Mouse (Mus musculus): ENCODE data around the gene Edc4. TPM values are rescaled to one million over a fixed set of nuclear protein-coding genes. Genes with fewer than 3 reads are reported as not detected.

The Edc4 gene
- polyA plus RNA-seq, 1 experiment from 2014 or later: 22.2 TPM

DNA sequence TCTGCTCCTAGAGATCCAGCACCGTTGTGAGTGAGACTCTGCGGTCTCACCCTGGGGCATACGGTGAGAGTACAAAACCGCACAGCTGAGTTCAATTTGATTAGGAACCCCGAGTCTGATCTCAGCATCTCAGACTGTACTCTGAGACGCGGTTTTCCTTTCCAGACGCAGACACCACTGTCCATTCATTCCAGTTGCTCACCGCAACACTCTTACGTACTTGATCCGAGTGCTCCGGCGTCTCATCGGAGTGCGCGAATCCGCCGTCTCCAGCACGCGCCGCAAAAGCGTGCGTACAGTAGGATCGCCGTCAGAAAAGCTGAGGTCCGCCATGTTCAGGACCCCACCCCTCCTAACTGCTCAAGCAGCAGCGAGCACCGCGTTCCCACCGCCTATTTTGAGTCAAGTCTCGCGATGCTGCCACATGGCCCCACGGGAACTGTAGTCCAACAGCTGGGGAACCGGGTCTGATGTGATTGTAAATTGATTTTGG is 29.0 kb upstream of the Edc4 start:
- Histone ChIP-seq H3K36me3 (ENCODE audit: control insufficient read depth, insufficient read depth, low read length) (peaks cover 11% of the 10 kb centered on the region), H3K4me1 (ENCODE audit: control insufficient read depth, insufficient read depth, low read length) (peaks cover 19% of the 10 kb centered on the region), H3K27ac (ENCODE audit: low read depth, low read length) (peak overlapping the region; percentile 71), H3K4me2 (peak overlapping the region; percentile 67), H3K27me3 (ENCODE audit: control insufficient read depth, insufficient read depth, low read length) (no peaks in the 10 kb centered on the region), H3K9ac (ENCODE audit: low read depth, low read length) (peak overlapping the region; percentile 86), H3K9me3 (replicated peaks; ENCODE audit: control insufficient read depth, low read length) (no peaks in the 10 kb centered on the region), H3K4me3 (ENCODE audit: low read depth, low read length) (peak overlapping the region; percentile 81)
- ATAC-seq (replicated peaks; ENCODE audit: insufficient number of reproducible peaks, low FRiP score, low TSS enrichment): peak; percentile 75
- under 1% methylated on average over 34 of the region's 34 CpGs for WGBS (ENCODE audit: insufficient replicate concordance)

- Histone ChIP-seq H3K4me1 (ENCODE audit: control insufficient read depth, insufficient read depth, low read length) (peaks cover 24% of the 10 kb centered on the region), H3K27me3 (ENCODE audit: control insufficient read depth, insufficient read depth, low read length) (no peaks in the 10 kb centered on the region), H3K4me3 (ENCODE audit: low read depth, low read length) (peak overlapping the region; percentile 81; the same call in 1 of the 2 replicates), H3K27ac (ENCODE audit: low read depth, low read length) (no peak overlapping the region), H3K9me3 (replicated peaks; ENCODE audit: control insufficient read depth, low read length) (no peaks in the 10 kb centered on the region), H3K4me2 (no peak overlapping the region; the same call in 1 of the 2 replicates), H3K9ac (ENCODE audit: low read depth, low read length) (no peak overlapping the region), H3K36me3 (ENCODE audit: control insufficient read depth, insufficient read depth, low read length) (peaks cover 6% of the 10 kb centered on the region; the same call in 1 of the 2 replicates)
- WGBS (ENCODE audit: insufficient replicate concordance): 78% methylated on average over 12 of the region's 12 CpGs
- ATAC-seq (replicated peaks; ENCODE audit: insufficient number of reproducible peaks, low FRiP score, low TSS enrichment): no peak
Observed at GRCm38 (mm10) chr8:105852146-105852729, 28.4 kb upstream of the Edc4 start.

GRCm38 (mm10) chr8:105853178-105853577 is 27.5 kb upstream of the Edc4 start, which contains the start of gene Cenpt:
Gene Cenpt (minus strand): TSS chr8:105853278.
- Histone ChIP-seq H3K4me2 (no peak within 1 kb of the TSS), H3K27me3 (ENCODE audit: control insufficient read depth, insufficient read depth, low read length) (no peaks in the 10 kb centered on the region), H3K36me3 (ENCODE audit: control insufficient read depth, insufficient read depth, low read length) (peaks cover 4% of the 10 kb centered on the region; the same call in 1 of the 2 replicates), H3K27ac (ENCODE audit: low read depth, low read length) (no peak within 1 kb of the TSS), H3K4me1 (ENCODE audit: control insufficient read depth, insufficient read depth, low read length) (peaks cover 29% of the 10 kb centered on the region), H3K4me3 (ENCODE audit: low read depth, low read length) (no peak within 1 kb of the TSS), H3K9me3 (replicated peaks; ENCODE audit: control insufficient read depth, low read length) (no peaks in the 10 kb centered on the region), H3K9ac (ENCODE audit: low read depth, low read length) (no peak within 1 kb of the TSS)
- no peak for ATAC-seq (replicated peaks; ENCODE audit: insufficient number of reproducible peaks, low FRiP score, low TSS enrichment)
- 84% methylated on average over 3 of the region's 3 CpGs for WGBS (ENCODE audit: insufficient replicate concordance)

DNA sequence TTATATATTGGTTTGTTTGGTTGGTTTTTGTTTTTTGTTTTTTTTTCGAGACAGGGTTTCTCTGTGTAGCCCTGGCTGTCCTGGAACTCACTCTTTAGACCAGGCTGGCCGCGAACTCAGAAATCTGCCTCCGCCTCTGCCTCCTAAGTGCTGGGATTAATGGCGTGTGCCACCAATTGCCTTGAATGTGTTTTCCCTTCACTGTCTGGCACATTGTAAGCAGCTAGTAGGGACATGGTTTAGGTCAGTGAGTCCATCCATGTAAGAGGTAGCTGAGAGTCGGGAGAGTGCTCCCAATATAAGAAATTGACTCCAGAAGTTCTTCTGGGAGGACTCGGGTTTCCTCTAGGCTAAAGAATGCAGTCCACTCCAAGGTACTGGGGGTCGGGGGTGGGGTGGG is 26.4 kb upstream of the Edc4 start:
- Histone ChIP-seq H3K4me2 (peak overlapping the region; percentile 47), H3K9ac (ENCODE audit: low read depth, low read length) (peak overlapping the region; percentile 90), H3K27ac (ENCODE audit: low read depth, low read length) (no peak overlapping the region), H3K36me3 (ENCODE audit: control insufficient read depth, insufficient read depth, low read length) (no peaks in the 10 kb centered on the region), H3K9me3 (replicated peaks; ENCODE audit: control insufficient read depth, low read length) (no peaks in the 10 kb centered on the region), H3K4me3 (ENCODE audit: low read depth, low read length) (peak overlapping the region; percentile 83), H3K4me1 (ENCODE audit: control insufficient read depth, insufficient read depth, low read length) (peaks cover 31% of the 10 kb centered on the region), H3K27me3 (ENCODE audit: control insufficient read depth, insufficient read depth, low read length) (no peaks in the 10 kb centered on the region)
- 26% methylated on average over 8 of the region's 8 CpGs for WGBS (ENCODE audit: insufficient replicate concordance)
- ATAC-seq (replicated peaks; ENCODE audit: insufficient number of reproducible peaks, low FRiP score, low TSS enrichment): no peak

DNA sequence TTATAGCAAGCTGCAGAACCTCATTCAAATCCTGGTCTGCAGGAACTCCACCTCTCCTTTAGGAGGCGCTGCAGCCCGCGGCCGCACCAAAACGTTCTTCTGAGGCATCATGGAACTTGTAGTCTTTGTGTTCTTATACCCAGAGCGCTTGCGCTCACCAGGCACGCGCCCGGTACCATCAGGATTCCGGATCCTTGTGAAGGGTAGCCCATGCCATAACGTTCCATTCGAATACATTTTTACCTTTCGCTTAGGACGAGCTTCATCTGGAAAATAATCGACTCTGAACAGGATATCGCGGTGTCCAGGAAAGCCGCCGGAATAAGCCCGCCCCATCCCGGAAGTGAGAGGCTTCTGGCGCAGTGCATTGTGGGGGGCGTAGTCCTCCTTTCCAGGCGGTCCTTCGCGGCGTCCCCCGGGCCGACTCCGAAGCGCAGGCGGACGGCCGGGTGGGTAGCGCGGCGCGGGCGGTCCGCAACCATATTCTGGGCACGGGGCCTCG is 25.9 kb upstream of the Edc4 start, which contains the start of gene Thap11:
Thap11 (plus strand) TSS at position 418 of the 502 bp plus-strand sequence.
- H3K36me3 ChIP-seq (ENCODE audit: control insufficient read depth, insufficient read depth, low read length): no peaks in the 10 kb centered on the region
- WGBS (ENCODE audit: insufficient replicate concordance): under 1% methylated on average over 43 of the region's 43 CpGs
- H3K27ac ChIP-seq (ENCODE audit: low read depth, low read length): peak within 1 kb of the TSS; percentile 86
- no peaks in the 10 kb centered on the region for H3K27me3 ChIP-seq (ENCODE audit: control insufficient read depth, insufficient read depth, low read length)
- peak within 1 kb of the TSS; percentile 83 for H3K4me3 ChIP-seq (ENCODE audit: low read depth, low read length)
- peaks cover 35% of the 10 kb centered on the region for H3K4me1 ChIP-seq (ENCODE audit: control insufficient read depth, insufficient read depth, low read length)
- ATAC-seq (replicated peaks; ENCODE audit: insufficient number of reproducible peaks, low FRiP score, low TSS enrichment): peak; percentile 90
- H3K9ac ChIP-seq (ENCODE audit: low read depth, low read length): peak within 1 kb of the TSS; percentile 90
- no peaks in the 10 kb centered on the region for H3K9me3 ChIP-seq (replicated peaks; ENCODE audit: control insufficient read depth, low read length)
- H3K4me2 ChIP-seq: peak within 1 kb of the TSS; percentile 99

- Histone ChIP-seq H3K9me3 (replicated peaks; ENCODE audit: control insufficient read depth, low read length) (no peaks in the 10 kb centered on the region), H3K36me3 (ENCODE audit: control insufficient read depth, insufficient read depth, low read length) (no peaks in the 10 kb centered on the region), H3K9ac (ENCODE audit: low read depth, low read length) (peak overlapping the region; percentile 90), H3K27ac (ENCODE audit: low read depth, low read length) (peak overlapping the region; percentile 86), H3K27me3 (ENCODE audit: control insufficient read depth, insufficient read depth, low read length) (no peaks in the 10 kb centered on the region), H3K4me1 (ENCODE audit: control insufficient read depth, insufficient read depth, low read length) (peaks cover 33% of the 10 kb centered on the region), H3K4me3 (ENCODE audit: low read depth, low read length) (peak overlapping the region; percentile 83), H3K4me2 (peak overlapping the region; percentile 99)
- under 1% methylated on average over 68 of the region's 71 CpGs for WGBS (ENCODE audit: insufficient replicate concordance)
- ATAC-seq (replicated peaks; ENCODE audit: insufficient number of reproducible peaks, low FRiP score, low TSS enrichment): peak; percentile 48
Observed at GRCm38 (mm10) chr8:105855248-105856167, 25.2 kb upstream of the Edc4 start.

- no peak overlapping the region for H3K27ac ChIP-seq (ENCODE audit: low read depth, low read length)
- H3K4me2 ChIP-seq: peak overlapping the region; percentile 99
- peaks cover 29% of the 10 kb centered on the region for H3K4me1 ChIP-seq (ENCODE audit: control insufficient read depth, insufficient read depth, low read length)
- peak overlapping the region; percentile 90 for H3K9ac ChIP-seq (ENCODE audit: low read depth, low read length)
- 15% methylated on average over 15 of the region's 15 CpGs for WGBS (ENCODE audit: insufficient replicate concordance)
- H3K9me3 ChIP-seq (replicated peaks; ENCODE audit: control insufficient read depth, low read length): no peaks in the 10 kb centered on the region
- no peak for ATAC-seq (replicated peaks; ENCODE audit: insufficient number of reproducible peaks, low FRiP score, low TSS enrichment)
- no peaks in the 10 kb centered on the region for H3K36me3 ChIP-seq (ENCODE audit: control insufficient read depth, insufficient read depth, low read length)
- H3K4me3 ChIP-seq (ENCODE audit: low read depth, low read length): peak overlapping the region; percentile 83
- no peaks in the 10 kb centered on the region for H3K27me3 ChIP-seq (ENCODE audit: control insufficient read depth, insufficient read depth, low read length)
Observed at GRCm38 (mm10) chr8:105856168-105856835, 24.4 kb upstream of the Edc4 start.

GRCm38 (mm10) chr8:105858495-105858894 is 22.2 kb upstream of the Edc4 start:
- peaks cover 40% of the 10 kb centered on the region for H3K4me1 ChIP-seq (ENCODE audit: control insufficient read depth, insufficient read depth, low read length)
- no peak for ATAC-seq (replicated peaks; ENCODE audit: insufficient number of reproducible peaks, low FRiP score, low TSS enrichment)
- H3K4me3 ChIP-seq (ENCODE audit: low read depth, low read length): no peak overlapping the region
- WGBS (ENCODE audit: insufficient replicate concordance): 87% methylated on average over 5 of the region's 5 CpGs
- H3K27ac ChIP-seq (ENCODE audit: low read depth, low read length): no peak overlapping the region
- no peaks in the 10 kb centered on the region for H3K27me3 ChIP-seq (ENCODE audit: control insufficient read depth, insufficient read depth, low read length)
- H3K9me3 ChIP-seq (replicated peaks; ENCODE audit: control insufficient read depth, low read length): no peaks in the 10 kb centered on the region
- H3K4me2 ChIP-seq: no peak overlapping the region
- no peaks in the 10 kb centered on the region for H3K36me3 ChIP-seq (ENCODE audit: control insufficient read depth, insufficient read depth, low read length)
- H3K9ac ChIP-seq (ENCODE audit: low read depth, low read length): no peak overlapping the region
